Mouse (Mus musculus): ENCODE results near the gene Abca3. TPM values are rescaled to one million over a fixed set of nuclear protein-coding genes. Genes with fewer than 3 reads are reported as not detected.

The Abca3 gene
- 29.2 to 35.4 TPM (median 29.7 TPM) in 3 replicates for total RNA-seq (2017)

DNA sequence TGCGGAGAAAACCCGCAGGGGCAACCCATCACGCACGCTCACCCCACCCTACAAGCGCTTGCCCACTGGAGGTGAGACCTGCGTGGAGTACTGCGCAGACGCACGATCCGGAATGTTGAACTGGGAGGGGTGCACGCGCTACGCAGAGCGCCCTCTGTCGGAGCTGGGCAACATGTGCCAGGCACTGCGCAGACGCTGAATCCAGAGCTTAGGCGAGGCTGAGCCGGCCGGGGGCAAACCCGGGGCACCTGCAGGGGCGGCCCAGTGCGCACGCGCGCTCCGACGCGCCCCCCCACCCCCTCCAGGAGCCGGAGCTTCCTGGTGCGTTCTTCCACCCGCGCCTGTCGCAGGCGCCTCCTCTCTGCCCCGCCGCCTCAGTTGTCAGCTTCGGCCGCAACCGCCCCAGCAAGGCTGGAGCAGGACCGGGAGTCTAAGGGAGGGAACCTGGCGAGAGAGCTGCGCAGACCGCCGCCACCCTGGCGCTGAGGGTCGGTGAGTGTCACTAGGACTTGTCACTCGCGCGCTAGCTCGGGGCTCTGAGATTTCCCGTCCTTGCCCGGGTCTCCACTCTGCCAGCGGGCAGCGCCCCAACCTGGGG, at the start of gene Abca3:
Abca3 (plus strand) TSS at position 191 of the 598 bp plus-strand sequence.
- ATAC-seq (replicated peaks; ENCODE audit: insufficient number of reproducible peaks, low FRiP score, low TSS enrichment, poor library complexity, severe bottlenecking): peak; percentile 92

DNA sequence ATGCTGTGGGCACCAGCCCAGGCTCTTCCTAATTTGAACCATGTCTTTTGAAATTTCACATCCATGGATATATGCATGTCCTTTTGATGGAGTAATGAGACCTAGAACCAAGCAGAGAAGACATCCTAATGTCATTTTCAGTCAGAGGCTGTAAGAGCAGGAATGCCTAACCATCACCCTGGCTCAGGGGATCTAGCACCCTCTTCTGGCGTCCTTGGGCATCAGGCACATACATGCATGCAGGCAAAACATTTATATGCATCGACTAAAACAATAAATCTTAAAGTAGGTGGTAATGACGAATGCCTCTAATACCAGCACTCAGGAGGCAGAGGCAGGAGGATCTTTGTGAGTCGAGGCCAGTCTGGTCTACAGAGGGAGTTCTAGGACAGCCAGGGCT, 44.2 kb upstream of the Abca3 start:
- ATAC-seq (replicated peaks; ENCODE audit: insufficient number of reproducible peaks, low FRiP score, low TSS enrichment, poor library complexity, severe bottlenecking): no peak

DNA sequence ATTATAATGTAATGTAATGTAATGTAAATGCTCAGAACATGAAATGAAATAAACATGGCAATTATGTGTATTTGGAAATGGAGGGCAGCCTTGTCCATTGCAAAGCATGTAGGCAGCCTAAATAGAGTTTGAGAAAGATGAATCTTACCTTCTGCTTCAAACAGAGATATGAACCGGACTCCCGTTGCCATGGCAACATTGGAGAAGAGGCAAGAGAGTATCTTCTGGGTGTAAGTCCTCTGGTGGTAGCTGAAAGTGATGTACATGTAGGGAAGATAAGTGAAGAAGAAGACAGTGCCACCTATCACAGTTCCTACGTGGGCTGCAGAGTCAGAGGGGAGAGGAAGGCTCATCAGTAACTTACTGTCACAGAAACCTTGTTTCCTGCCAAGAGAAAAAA, 30.9 kb upstream of the Abca3 start:
- no peak for ATAC-seq (replicated peaks; ENCODE audit: insufficient number of reproducible peaks, low FRiP score, low TSS enrichment, poor library complexity, severe bottlenecking)

DNA sequence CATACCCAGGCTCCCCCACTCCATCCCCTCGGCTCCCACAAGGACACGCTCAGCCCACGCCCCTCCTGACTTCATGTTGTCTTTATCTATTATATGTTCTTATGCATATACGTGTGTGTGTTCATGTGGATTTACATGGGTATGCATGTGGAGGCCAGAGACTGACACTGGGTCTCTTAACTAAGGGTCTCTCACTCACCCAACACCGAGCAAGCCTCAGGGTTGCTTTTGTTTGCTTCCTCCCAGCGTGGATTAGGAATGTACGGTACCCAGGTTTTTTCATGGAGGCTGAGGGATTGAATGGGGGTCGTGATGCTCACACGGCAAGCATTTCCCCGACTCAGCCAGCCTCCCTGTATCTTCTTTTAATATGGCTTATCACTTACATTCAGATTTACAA, 26.7 kb upstream of the Abca3 start:
- no peak for ATAC-seq (replicated peaks; ENCODE audit: insufficient number of reproducible peaks, low FRiP score, low TSS enrichment, poor library complexity, severe bottlenecking)

DNA sequence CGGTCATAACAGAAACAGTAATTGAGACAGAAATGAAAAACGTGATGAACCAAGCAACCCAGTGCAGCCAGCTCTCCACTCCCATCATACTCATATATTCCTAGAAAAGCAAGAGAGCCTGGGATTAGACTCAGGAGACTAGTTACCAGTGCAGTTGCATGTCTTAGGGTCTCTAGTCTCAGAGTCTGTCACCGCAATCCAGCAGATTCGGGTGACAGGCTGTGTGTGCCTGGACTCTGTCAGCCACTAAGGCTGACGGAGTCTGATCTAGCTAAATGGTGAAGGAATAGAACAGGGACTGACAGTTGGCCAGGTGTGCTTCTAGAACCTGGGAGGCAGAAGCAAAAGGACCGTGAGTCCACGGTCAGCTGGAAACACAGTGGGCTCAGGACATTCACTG, 24.1 kb upstream of the Abca3 start:
- ATAC-seq (replicated peaks; ENCODE audit: insufficient number of reproducible peaks, low FRiP score, low TSS enrichment, poor library complexity, severe bottlenecking): no peak

DNA sequence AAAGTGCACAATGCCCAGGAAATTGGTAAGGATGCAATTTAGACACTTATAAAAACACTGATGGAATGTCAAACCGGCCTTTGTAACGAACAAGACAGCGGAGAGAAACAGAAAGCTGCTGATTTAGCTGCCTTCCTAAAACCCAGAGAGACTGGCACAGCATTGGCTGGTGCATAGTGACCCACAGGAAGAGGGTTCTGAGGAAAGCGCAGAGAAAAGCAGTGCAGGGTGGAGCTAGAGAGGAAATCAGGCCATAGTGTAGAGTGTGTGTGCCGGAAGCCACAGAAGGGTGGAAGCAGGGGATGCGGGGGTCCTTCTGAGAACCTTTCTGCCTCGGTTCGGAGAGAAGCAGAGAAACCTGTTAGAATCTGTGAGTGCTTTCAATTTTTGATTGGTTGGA, 7.1 kb upstream of the Abca3 start:
- ATAC-seq (replicated peaks; ENCODE audit: insufficient number of reproducible peaks, low FRiP score, low TSS enrichment, poor library complexity, severe bottlenecking): peak; percentile 88

DNA sequence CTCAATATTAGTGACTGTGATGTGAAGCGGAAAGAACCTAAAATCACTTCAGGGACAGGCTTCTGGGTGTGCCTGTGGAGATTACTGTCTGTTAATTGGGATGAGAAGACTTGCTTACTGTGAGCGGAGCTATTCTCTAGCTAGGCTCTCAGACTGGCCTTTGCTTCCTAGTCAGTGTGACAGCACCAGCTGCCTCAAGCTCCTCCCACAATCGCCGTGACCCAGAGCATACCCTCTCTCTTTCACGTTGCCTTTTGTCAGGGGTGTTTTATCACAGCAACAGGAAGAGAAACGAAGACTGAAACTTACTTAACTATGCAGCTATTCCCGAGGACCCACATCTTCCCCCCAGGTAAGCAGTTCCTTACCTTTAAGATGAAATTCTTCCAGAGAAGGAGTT, 4.9 kb upstream of the Abca3 start:
- no peak for ATAC-seq (replicated peaks; ENCODE audit: insufficient number of reproducible peaks, low FRiP score, low TSS enrichment, poor library complexity, severe bottlenecking)

DNA sequence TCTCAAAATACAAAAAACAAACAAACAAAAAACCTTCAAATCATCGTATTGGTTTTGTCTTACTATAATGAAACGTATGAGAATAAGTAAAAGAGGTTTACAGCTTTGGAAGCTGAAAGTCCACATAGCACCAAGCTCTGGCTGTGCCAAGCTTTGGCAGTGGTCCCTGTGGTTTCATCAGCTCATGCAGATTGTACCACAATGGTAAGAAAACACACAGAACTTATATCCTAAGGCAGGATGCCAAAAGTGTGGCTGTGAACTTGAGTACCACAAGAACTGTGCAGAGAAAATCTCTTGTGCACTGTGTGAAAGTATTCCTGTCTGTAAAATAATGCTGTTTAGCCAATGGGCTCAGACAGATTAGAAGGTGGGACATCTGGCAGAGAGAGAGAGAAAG, 2.6 kb upstream of the Abca3 start:
- no peak for ATAC-seq (replicated peaks; ENCODE audit: insufficient number of reproducible peaks, low FRiP score, low TSS enrichment, poor library complexity, severe bottlenecking)

DNA sequence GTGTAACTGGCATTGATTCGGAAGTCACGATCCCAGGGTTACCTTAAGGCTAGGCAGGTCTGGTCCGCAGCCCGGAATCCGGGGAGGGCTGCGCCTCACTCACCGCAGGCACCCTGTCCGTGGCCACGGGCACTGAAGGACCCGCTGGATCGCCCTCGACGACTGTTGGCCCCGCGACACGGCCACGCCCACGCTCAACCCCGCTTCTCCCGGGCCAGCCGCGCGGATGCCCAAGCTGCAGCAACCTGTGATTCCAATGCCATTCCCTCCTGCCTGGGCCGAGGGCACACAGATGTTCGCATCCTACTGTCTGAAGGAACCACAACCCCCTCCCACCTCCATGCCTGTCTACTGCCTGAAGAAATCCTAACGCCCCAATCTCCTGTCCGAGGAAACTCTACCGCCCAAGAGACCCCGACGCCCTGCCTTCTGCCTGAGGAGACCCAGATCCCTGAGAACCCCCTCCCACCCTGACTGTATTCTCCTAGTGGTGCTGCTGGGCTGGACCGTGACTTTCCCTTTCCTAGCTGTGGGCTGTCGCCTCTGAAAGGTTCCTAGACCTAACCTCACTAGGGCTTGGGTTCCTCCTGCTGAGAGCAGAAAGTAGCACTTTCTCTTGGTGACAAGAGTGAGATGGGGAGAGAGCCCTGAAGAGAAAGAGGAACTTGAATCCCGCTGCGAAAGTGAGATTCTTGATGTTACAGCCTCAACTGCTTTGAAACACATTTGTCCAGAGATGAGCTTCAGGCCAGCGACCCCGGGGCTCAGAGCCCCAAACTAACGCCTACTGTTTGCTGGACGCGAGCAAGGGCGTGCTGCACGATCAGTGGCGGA, 607 bp upstream of the Abca3 start, which contains the start of gene Abca17:
Abca17 (minus strand) TSS at position 143 of the 834 bp plus-strand sequence.
- peak; percentile 40 for ATAC-seq (replicated peaks; ENCODE audit: insufficient number of reproducible peaks, low FRiP score, low TSS enrichment, poor library complexity, severe bottlenecking)

DNA sequence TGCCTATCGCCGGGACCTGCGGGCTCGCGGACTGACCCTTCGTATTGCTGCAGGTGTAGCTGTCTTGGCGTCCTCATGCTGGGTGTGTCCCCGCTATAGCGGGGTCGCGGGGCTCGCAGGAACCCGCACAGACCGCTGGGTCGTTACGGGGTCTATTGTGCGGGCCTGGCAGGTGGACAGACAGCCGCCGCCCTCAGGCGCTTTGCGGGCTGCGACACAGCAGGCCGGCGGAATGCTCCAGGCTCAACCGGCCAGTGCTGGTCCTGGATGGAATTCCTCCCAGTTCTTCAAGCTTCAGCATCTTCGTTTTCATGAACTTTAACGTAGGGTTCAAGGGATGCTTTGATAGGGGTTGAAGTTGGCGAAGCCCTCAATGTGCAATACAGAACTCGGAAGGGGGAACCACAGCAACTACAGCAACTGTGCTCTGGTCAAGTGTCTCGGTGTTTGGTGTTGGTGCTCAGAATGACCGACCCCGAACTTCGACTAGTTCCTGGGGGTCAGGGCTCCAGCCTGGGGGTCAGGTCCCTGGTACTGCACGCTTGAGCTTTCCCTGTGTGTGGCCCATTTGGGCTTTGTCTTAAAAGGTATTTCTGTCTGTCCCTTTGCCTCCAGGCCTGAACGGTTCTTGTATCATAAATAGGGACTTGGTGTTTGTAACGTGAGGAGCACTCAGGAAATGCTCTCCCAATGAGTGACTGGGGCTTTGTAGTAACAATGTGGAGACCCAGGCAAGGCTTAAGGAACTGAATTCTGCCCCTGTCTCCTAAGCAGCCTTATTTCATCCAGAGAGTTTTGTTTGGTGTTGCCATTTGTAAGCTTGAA, 832 bp downstream of the Abca3 start:
- ATAC-seq (replicated peaks; ENCODE audit: insufficient number of reproducible peaks, low FRiP score, low TSS enrichment, poor library complexity, severe bottlenecking): no peak

DNA sequence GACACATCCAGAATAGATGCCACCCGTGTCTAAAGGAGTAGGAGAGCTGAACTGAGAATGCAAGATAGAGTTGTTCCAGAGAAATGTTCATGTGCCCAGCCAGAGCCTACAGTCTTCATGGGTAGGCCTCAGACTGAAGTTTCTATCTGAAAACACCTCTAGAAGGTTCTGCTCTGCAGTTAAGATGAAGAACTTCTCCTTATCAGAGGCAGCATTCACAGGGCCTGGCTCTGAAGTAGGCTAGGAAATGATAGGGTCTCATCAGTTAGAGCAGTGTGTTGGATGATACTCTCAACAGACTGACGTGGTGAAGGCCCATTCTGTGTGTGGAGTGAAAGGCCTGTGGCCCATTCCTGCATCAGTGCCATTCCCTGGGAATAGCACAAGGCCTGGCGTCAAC, 2.2 kb downstream of the Abca3 start:
- no peak for ATAC-seq (replicated peaks; ENCODE audit: insufficient number of reproducible peaks, low FRiP score, low TSS enrichment, poor library complexity, severe bottlenecking)

DNA sequence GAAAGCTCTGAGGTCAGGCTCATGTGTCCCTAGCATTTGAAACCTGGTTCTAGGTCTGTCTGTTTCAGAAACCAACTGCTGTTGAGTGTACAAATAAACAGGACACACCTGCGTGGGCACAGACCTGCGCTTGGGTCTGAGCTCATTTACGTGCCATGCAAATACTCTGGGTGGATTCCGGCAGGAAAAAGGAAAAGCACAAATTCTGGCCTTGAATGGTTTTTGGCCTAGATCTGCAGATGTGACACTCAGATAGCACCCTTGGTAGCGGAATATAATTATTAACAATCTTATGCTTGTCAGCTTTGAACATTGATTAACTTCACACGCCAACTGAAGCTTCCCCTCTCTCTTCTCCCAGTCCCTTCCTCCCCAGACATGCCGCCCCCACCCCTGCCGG, 3.5 kb downstream of the Abca3 start:
- no peak for ATAC-seq (replicated peaks; ENCODE audit: insufficient number of reproducible peaks, low FRiP score, low TSS enrichment, poor library complexity, severe bottlenecking)

DNA sequence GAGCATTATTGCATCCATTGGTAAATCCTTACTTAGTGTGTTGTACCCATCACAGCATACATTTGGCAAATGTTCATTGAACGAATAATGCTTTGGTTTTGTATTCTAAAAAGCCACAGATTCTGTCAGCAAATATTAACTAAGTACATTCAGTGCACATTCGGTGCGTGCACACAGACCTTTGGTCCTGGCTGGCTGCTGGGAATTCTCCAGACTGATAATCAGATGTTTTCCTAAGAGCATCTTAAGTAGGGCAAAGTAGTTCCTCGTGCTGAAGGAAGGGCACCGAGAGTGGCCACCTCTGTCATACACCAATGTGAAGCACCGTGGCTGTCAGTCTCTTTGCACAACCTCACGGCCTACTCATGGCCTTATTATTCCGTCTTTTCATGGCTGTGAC, 7.3 kb downstream of the Abca3 start:
- no peak for ATAC-seq (replicated peaks; ENCODE audit: insufficient number of reproducible peaks, low FRiP score, low TSS enrichment, poor library complexity, severe bottlenecking)

DNA sequence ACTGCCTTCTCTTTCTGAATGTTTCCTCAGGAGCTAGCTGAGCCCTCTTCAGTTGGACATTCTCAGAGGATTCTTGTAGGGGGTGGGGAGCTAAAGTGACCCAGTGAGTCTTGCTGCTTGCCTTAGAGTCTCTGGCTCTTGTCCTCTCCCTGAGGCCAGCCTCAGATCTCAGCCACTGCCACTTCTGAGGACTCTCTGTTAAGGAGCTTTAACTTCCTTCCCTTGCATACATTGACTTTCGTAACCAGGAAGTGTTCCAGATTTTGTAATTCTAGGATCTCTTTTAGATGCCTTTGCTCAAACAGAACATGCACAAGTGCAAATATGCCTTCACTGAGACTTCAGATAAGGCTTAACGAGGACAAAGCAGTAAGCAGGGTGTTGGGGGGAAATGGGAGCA, 8.2 kb downstream of the Abca3 start:
- no peak for ATAC-seq (replicated peaks; ENCODE audit: insufficient number of reproducible peaks, low FRiP score, low TSS enrichment, poor library complexity, severe bottlenecking)

DNA sequence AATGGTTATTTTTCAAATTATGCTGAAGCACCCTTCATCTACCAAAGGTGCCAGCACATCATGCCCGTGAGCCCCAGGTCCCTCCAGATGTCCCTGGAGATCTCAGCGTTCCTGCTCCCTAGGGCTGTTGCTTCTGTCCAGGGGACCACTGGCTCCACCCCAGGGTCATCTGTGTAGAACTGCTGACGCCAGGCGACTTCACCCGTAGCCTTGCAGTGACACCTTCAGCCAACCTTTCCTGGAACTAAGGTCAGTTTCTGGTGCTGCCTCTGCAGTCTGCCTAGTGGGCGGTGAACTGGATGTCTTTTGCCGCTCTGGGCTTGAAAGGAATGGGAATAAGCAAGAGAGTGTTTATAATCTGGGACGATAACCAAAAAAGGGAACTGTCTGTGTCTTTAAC, 9.1 kb downstream of the Abca3 start:
- no peak for ATAC-seq (replicated peaks; ENCODE audit: insufficient number of reproducible peaks, low FRiP score, low TSS enrichment, poor library complexity, severe bottlenecking)

DNA sequence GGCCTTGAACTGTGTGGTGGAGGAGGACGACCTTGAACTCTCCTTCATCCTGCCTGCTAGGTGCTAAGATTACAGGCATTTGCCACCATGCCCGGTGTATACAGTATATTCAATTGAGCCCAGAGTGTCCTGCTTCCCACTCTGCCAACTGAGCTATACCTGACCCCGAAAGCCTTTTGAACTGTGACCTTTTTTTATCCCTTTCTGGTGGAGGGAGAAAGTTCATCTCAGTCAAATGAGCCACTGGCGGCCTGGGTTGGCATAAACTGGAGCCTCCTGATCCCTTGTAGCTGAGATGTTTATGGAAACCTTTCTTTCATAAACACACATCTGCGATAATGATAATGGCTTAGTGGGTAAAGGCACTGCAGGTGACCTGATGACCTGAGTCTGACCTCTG, 9.5 kb downstream of the Abca3 start:
- no peak for ATAC-seq (replicated peaks; ENCODE audit: insufficient number of reproducible peaks, low FRiP score, low TSS enrichment, poor library complexity, severe bottlenecking)

DNA sequence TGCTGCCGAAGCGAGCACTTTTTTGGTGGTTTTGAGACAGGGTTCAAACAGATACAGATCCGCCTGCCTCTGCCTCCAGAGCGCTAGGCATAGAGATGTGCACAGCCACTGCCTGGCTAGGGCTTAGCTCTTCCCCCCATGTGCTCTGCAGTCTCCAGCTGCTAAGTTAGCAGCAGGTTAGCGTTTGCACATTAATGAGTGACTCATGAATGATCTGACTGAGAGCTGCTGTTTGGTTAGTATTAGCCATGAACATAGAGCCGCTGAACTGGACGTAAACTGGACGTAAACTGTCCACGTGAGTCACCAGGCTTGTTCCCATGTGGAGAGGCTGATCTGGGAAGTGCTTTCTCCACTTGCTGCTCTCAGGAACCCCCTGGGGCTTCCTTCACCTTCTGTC, 10.8 kb downstream of the Abca3 start:
- ATAC-seq (replicated peaks; ENCODE audit: insufficient number of reproducible peaks, low FRiP score, low TSS enrichment, poor library complexity, severe bottlenecking): no peak

DNA sequence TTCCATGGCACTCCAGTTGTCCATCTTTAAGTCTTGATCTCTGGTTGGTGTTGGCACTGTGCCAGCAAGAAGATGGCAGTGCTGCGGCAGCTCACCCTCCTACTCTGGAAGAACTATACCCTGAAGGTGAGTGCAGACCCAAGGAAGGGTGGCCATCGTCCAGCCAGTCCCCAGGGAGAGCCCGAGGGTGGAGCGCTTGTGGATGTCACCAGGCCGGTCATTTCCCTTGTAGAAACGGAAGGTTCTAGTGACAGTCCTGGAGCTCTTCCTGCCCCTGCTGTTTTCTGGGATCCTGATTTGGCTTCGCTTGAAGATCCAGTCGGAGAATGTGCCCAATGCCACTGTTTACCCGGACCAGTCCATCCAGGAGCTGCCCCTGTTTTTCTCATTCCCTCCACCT, 12.7 kb downstream of the Abca3 start:
- ATAC-seq (replicated peaks; ENCODE audit: insufficient number of reproducible peaks, low FRiP score, low TSS enrichment, poor library complexity, severe bottlenecking): no peak

DNA sequence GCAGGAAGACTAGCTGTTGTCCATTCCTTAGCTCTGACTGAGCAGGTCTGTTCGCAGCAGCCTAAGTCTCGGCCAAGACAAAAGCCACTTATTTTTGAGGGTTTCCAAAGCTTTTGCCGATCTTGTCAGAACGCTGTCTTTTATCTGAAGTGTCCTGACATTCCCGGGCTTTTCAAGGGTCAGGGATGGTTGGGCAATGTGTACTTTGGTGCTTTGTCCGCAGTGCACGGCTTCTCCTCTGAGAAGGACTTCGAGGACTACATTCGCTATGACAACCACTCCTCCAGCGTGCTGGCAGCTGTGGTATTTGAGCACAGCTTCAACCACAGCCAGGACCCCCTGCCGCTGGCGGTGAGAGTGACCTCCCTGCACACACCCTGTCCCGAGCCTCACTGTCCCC, 14.1 kb downstream of the Abca3 start:
- ATAC-seq (replicated peaks; ENCODE audit: insufficient number of reproducible peaks, low FRiP score, low TSS enrichment, poor library complexity, severe bottlenecking): no peak

All from monocyte, adult 5-6 weeks (primary cell).